Mouse (Mus musculus) heart, adult 8-10 months (tissue): ENCODE data around the gene Prr15. TPM values are rescaled to one million over a fixed set of nuclear protein-coding genes. Genes with fewer than 3 reads are reported as not detected.

Source experiments
- DNase-seq: peaks from one replicate; pipeline ENCODE4 v3.0.0; 2022; ENCODE audit warnings: low spot score
- total RNA-seq, 4 experiments: library from RNA; stranded (reverse); gene quantifications; 2 replicates each; pipeline ENCODE4 v1.2.4; 2022

Prr15 gene
- total RNA-seq, 4 experiments from 2014 or later, result 1.4 to 2.7 (median 1.5) TPM

- DNase-seq, result no peak
Observed at GRCm38 (mm10) chr6:54331765-54332164, 6.1 kb downstream of the Prr15 start.

- no peak for DNase-seq
Observed at GRCm38 (mm10) chr6:54332203-54332602, 6.6 kb downstream of the Prr15 start.

GRCm38 (mm10) chr6:54333116-54333651 is 7.5 kb downstream of the Prr15 start:
- no peak for DNase-seq

GRCm38 (mm10) chr6:54333652-54334396 is 8.2 kb downstream of the Prr15 start:
- DNase-seq, result no peak

GRCm38 (mm10) chr6:54337321-54337720 is 11.7 kb downstream of the Prr15 start:
- no peak for DNase-seq

GRCm38 (mm10) chr6:54341133-54341532 is 15.5 kb downstream of the Prr15 start:
- DNase-seq, result no peak

- no peak for DNase-seq
Observed at GRCm38 (mm10) chr6:54342223-54342622, 16.6 kb downstream of the Prr15 start.

GRCm38 (mm10) chr6:54351860-54352259 is 26.2 kb downstream of the Prr15 start:
- DNase-seq, result no peak

GRCm38 (mm10) chr6:54352931-54353690 is 27.5 kb downstream of the Prr15 start:
- DNase-seq, result no peak

GRCm38 (mm10) chr6:54353698-54354097 is 28.1 kb downstream of the Prr15 start:
- no peak for DNase-seq

GRCm38 (mm10) chr6:54355626-54356025 is 30.0 kb downstream of the Prr15 start:
- no peak for DNase-seq

GRCm38 (mm10) chr6:54362526-54363324 is 37.1 kb downstream of the Prr15 start:
- DNase-seq, result no peak

- no peak for DNase-seq
Observed at GRCm38 (mm10) chr6:54364406-54365136, 38.9 kb downstream of the Prr15 start.

- no peak for DNase-seq
Observed at GRCm38 (mm10) chr6:54366607-54367006, 41.0 kb downstream of the Prr15 start.

GRCm38 (mm10) chr6:54368071-54368470 is 42.4 kb downstream of the Prr15 start:
- no peak for DNase-seq

GRCm38 (mm10) chr6:54369913-54370542 is 44.4 kb downstream of the Prr15 start:
- DNase-seq, result no peak

GRCm38 (mm10) chr6:54371874-54372273 is 46.2 kb downstream of the Prr15 start:
- DNase-seq, result no peak

- no peak for DNase-seq
Observed at GRCm38 (mm10) chr6:54379356-54379755, 53.7 kb downstream of the Prr15 start.
